ENCODE assay signal across 8 mouse cellular contexts in the genomic region with DNA sequence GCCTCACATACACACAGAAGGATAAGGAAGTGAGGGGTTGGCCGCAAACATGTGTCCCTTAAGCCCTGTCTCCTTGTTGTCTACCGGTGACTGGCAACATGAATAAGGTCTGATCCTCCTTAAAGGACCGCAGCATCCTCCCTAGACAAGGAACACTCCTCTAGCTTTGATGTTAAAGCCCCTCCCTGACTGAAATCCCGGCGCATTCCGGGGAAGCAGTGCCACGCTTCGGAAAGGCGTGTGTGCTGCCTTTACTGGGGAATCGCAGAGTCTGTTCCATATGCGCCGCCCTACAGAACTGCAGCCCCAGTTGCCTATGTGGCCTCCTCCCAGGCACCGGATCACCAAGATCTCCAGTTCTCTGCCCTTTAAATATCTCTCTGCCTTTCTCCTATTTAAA. TPM values are rescaled to one million over a fixed set of nuclear protein-coding genes. Genes with fewer than 3 reads are reported as not detected.
DNase-seq lines count a peak whose midpoint lies in the region; ATAC-seq lines count a peak whose summit lies in the region.

No protein-coding gene starts in this region.

- H3K4me3 ChIP-seq in embryonic facial prominence, embryonic 13.5 days, result peak overlapping the region; percentile 77

- ATAC-seq in cerebellum, adult (ENCODE audit: insufficient number of reproducible peaks, low FRiP score, low TSS enrichment), result peak; percentile 38; the same call in 1 of the 2 replicates
- no peak for ATAC-seq in embryonic facial prominence, embryonic 13.5 days (ENCODE audit: insufficient number of reproducible peaks, insufficient read depth, low FRiP score, low TSS enrichment, low read depth)
- ATAC-seq in CD4-positive, CD25-positive, alpha-beta regulatory T cell, adult 4 months, result no peak

- peaks cover 84% of the 10 kb centered on the region for H3K27me3 ChIP-seq in embryonic facial prominence, embryonic 13.5 days

- no peaks in the 10 kb centered on the region for H3K9me3 ChIP-seq in embryonic facial prominence, embryonic 13.5 days

- intact Hi-C loops in heart, postnatal 14 days (cut with DNase I), result loop anchor here (2.0 to 5.0 kb wide), 2 partner anchors 68 to 189 kb away; no protein-coding TSS in a partner anchor

- peak overlapping the region; percentile 79 for H3K9ac ChIP-seq in embryonic facial prominence, embryonic 13.5 days

- no peaks in the 10 kb centered on the region for H3K36me3 ChIP-seq in embryonic facial prominence, embryonic 13.5 days

- no peak overlapping the region for H3K27ac ChIP-seq in embryonic facial prominence, embryonic 13.5 days

- DNase-seq in cerebellum, postnatal 4 days (ENCODE audit: low spot score in 2 of 2), result no peak
- peak; percentile 21 to 22 for DNase-seq in heart, postnatal 14 days
- DNase-seq in layer of hippocampus, postnatal 14 days (ENCODE audit: low spot score in 2 of 2), result peak; percentile 56 to 67
- peak; percentile 26 for DNase-seq in lung, postnatal 14 days
- DNase-seq in right cerebral cortex, postnatal 4 days, result peak; percentile 63

- WGBS in embryonic facial prominence, embryonic 13.5 days, result under 1% methylated on average over 13 of the region's 13 CpGs

- peak overlapping the region; percentile 99 for H3K4me2 ChIP-seq in embryonic facial prominence, embryonic 13.5 days

- H3K4me1 ChIP-seq in embryonic facial prominence, embryonic 13.5 days, result peaks cover 36% of the 10 kb centered on the region

RNA-seq across cellular contexts. Expression of gene Plxna4, which starts 1.6 kb away (rescaled TPM):
- polyA plus RNA-seq in embryonic facial prominence, embryonic 13.5 days (2015; fragmentation: Nextera tagmentation; extraction: Ambion mirVana), result 4.0 TPM in 2 replicates
- 10 to 100 TPM; 14.5 to 16.0 TPM for total RNA-seq in heart, postnatal 14 days (2021)
- total RNA-seq in layer of hippocampus, postnatal 14 days (2021), result 100 to 1,000 TPM; 113 to 120 TPM
- under 1 TPM in 1 of 2 experiments, not detected in 1; 0.12 TPM for polyA plus RNA-seq in CD4-positive, CD25-positive, alpha-beta regulatory T cell, adult 4 months (2017; shearing (Covaris generic))

Comparison
In these comparisons a context has a peak if more than half of its experiments do, and no peak if none do; other contexts are left out.
1. DNase-seq: peak in heart, postnatal 14 days (2 of 2), layer of hippocampus, postnatal 14 days (2 of 2), lung, postnatal 14 days (single experiment) and right cerebral cortex, postnatal 4 days (single experiment); none in cerebellum, postnatal 4 days (0 of 2).
2. RNA of gene Plxna4, which starts 1.6 kb away (total RNA-seq): 113 to 120 TPM in layer of hippocampus, postnatal 14 days; 14.5 to 16.0 TPM in heart, postnatal 14 days; every median in the first group is over 4 times any median in the second.